Mouse (Mus musculus) forelimb bud, embryonic 11.5 days (tissue): ENCODE measurements around the gene Shf.
A peak's percentile ranks its signal among the peaks of the same experiment; 100 is the strongest.

Source experiments
- DNase-seq: peaks from one replicate; pipeline ENCODE4 v3.0.0-alpha.2; 2012; ENCODE audit warnings: low read depth, low spot score

Gene Shf

DNA sequence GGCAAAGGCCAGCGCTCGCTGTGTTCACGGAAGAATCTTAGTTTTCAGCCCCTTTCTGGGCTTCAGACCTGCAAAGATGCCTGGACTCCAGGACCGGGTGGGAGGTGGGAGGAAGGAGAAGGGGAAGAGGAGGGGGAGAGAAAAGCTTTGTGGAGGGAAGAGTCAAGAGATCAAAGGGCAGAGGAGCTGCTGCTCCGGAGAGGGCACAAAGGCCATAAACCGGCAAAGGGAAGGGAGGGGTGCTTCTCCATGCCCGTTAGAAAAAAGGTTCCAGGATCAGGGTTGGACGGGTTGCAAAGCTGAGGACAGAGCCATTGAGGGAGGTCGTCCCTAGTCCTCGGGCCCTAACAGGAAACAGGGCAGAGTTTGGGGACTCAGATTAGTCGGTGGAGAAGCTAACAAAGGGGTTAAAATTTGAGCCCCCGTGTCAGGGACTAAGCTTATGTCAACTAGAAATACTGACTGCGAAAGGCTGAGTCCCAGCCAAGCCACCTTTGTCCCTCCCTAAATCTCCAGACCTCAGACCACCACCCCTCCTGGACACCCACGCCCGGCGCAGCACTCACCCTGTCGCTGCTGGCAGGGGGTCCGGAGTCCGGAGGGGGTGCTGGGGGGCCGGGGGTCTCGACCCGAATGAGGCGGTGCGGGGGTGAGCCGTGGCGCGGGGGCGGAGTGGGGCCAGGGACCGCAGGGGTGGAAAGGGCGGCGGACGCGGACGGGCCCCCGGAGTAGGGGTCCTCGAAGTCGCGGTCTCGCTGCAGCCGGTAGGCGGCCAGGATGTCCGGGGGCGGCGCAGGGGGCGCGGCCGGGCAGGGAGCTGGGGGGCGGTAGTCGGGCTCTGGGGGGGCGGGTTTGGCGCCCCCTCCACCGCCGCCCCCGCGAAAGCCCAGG is 636 bp downstream of the Shf start:
- DNase-seq = no peak

DNA sequence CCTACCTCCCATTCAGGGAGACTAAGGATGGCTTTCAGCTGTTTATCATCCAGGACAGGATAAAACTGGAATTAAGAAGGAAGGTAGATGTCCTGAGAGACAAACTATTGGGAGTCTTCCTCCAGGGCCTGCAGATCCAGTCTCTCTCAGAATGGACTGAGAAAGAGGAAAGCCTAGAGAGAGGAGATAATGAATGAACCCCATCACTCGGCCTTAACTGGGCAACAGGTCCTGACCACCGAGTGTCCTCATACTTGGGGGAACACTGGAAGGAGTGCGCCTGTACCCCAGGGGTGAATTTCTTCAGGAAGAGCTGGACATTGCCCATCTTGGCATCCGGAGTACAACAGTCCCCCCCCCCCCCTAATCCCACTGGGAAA is 1.3 kb downstream of the Shf start:
- no peak for DNase-seq

DNA sequence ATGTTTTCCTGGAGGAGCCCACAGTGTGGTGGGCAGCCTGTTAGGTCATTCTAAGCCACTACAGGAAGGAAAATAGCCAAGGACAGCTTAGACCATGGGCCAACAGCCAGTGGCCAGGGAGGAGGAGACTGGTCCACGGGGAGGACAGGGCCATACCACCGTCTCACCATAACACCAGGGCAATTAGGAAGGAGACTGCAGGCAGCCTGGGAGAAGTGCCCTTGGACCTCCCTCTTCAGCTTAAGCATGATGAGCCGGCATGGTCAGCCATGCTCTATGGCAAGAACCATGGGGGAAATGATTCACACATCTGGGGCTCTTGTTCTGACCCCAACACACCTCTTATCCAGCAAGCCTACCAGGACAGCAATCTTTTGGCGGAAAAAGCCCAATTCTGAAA is 1.8 kb downstream of the Shf start:
- no peak for DNase-seq

DNA sequence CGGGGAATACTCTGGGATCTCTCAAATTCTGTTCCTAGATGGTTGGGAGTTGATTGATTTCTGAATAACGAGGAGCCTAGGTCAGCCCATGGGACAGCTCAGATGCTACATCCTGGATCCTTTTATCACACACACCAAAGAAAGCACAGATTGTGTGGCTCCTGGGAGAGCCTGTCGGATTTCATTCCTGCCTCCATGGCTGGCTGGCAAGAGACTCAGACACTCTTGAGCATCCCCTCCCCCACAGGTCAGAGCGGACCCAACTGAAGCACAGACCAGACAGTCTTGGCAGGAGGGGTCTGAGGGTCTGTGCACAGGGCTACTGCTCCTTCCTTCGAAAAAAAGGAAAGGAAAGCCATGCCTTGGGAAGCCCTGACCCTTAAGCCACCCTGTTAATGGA is 2.3 kb downstream of the Shf start:
- DNase-seq = no peak

DNA sequence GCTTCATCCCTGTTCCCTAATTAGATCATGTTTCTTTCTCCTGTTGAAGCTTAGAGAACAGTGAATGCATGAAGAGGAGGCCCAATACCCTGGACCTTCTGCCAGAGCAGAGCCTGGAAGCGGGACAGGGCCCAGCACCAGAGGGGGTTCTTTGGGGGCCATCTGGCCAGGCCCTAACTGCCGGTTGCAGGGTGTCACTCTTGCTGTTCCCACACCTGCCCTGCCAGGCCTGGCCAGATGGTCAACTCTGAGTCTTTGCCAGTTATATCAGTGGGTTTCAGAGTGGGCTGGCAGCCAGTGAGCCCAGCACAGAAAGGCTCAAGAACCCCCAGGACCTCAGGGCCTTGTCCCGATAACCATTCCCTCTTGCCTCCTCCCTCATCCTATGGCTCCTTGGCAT is 2.9 kb downstream of the Shf start:
- DNase-seq = no peak

DNA sequence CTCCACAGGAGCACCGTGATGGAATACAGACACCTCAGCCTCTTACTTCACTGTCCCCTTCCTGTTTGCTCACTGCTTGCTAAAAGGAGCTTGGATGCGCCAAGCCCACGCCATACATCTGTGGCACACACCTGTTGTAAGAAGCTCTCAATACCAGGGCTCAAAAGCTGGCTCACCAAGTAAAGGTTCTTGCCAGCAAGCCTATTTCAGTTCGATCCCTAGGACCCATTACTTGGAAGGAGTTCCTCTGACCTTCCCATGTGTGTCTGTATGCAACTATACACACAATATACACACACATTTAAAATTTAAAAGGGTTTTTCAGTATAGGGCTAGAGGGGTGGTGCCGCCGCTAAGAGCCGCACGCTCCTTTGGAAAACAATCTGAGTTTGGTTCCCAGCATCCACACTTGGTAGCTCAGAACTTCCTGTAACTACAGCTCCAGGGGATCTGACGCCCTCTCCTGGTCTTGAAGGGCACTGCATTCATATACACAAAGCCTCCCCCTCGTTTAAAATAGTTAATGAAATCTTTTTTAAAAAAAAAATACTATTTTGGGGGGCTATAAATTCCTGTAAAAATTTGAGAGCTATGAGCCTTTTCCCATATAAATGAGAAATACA is 3.6 kb downstream of the Shf start:
- DNase-seq = no peak

DNA sequence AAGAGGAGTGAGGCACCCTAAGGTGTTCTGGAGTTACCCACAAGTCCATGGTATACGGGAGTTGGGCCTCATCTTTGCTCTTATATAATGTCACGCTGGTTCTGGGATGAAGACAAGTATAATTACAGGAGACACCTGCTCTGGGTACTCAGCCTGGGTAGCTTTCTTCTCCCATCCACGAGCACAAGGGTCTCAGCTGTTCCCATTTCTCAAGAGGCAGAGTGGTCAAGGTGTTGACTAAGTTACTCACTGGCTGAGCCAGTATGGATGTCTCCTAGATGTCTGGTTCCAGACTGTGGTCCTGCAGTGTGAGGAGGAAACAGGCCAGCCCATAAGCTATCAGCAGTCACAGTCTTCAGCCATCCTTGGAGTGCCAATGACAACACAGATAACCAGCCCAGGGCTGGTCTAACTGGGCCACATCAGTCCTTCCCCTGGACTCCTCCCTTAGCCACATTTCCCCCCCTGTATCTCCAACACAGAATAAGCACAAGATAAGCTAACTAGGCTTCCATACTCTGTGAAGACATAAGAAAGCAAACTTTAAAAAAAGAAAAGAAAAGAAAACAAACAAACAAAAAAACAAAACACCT is 4.5 kb downstream of the Shf start:
- DNase-seq = no peak

DNA sequence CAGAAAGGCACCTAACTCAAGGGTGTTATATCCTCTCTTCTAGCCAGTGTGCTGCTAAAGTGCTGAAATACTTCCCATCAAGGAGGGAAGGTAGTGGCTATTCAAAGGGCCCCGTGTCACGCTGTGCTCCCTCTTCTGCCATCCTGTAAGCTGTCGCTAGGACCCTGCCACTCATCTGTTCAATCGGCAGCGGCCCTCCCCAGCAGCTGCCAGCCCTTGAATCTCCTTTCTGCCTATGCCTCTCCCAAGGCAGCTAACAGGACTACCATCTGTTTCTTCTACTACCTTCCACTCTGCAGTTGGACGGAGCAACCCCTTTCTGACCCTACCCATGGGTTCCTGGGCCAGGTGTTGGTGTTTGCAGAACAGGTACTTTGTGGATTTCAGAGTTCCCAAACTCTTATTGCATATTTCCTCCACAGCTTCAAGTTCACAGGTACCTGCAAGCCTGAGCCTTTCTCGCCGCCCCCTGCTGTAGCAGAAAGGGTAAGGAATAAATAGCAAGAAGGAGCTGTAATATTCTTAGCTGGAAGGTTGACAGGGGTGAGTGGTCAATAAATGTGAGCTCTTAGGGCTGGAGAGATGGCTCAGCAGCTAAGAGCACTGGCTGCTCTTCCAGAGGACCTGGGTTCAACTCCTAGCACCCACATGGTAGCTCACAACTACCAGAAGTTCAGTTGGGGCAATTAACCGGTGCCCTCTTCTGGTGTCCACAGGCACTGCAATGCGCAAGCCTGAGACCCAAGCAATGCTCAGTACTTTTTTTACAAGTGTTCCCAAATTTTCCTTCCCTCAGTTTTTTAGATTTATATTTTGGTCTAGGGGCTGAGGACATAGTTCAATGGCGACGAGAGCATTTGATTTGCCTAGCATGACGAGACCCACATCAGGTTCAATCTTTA is 6.1 kb downstream of the Shf start:
- DNase-seq = no peak

DNA sequence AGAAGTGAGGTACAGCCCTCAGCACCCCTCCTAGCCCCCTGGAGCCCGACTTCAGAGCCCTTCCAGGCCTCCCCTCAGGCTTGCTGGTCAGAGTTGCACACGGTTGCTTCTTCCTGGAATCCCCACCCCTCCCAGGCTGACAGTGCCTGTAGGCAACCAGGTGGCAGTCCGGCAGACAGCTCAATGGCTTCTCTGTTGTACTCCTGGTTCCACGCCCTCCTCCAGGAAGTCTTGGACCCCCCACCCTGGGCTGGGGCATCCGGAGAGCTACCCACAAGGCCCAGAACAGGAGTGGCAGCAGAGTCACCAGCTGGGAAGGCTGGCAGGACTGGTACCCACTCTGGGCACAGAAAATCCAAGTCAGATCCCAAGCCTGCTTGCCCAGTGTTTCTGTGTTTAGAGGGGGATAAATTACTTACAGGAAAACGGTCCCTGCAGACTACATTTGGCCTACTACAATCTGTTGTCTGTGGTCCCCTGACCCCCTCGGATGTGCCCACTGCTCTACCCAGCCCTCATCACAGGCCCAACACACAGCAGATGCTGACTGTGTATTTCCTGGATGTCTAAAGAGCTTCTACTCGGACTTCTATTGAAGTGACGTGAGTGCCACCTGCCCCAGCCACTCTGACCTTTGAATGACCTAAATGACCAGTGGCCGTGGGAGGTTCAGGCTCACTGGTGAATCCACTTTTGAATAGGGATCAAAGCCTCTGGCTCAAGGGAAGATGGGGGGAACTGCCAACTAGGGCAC is 6.9 kb downstream of the Shf start:
- no peak for DNase-seq

DNA sequence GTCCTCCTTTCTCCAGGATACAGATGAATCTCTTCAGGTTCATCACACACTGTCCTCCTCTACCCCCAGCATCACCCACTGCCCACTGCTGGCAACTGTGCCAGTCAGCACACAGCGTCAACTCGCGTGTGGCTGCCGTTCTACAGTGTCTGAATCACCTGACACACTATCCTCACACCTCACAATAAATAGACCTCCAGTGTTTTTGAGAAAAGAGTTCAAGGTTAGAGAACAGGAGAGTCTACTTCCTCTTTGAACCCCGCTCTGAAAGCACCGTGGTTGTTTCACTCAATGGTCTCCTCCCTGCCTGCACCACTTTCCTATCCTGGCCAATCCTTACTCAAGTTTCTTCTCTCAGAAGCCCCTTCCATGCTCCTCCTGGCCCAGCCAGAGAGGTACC is 7.8 kb downstream of the Shf start:
- DNase-seq = no peak

DNA sequence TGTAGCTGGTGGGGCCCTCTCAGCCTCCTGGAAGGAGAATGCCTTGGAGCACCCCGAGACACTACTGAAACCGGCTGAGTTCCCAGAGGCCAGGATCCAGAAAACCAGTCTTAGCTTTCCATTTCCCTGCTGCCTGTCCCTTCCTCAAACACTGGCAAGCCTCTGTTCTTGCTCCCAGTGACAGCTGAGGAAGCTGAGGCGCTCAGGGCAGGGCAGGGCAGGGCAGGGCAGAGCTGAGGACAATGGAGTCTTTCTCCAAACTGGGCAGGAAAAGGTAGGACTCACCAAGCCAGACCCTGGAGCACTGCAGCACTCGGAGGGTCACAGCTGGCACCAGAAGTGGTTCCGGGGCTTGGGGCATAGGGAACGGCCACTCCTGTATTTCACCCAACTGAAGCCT is 8.7 kb downstream of the Shf start:
- no peak for DNase-seq

DNA sequence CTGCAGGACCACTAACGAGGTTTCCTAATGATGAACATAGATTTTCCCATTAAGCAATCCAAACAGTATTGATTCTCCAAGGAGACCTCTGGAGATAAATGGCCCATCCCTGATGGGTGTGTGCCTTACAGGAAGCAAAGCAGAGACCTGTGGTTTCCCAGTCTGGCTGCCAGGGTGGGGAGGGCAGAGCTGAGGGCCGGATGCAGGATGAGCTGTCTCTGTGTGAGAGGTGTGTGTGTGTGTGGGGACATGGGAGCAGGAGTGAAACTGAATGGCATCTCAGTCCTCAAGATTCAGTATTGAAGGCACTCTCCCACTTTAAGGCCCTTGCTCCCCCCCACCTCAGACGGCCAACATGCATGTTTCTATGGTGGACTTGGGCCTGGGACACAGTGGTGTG is 12.8 kb downstream of the Shf start:
- no peak for DNase-seq

DNA sequence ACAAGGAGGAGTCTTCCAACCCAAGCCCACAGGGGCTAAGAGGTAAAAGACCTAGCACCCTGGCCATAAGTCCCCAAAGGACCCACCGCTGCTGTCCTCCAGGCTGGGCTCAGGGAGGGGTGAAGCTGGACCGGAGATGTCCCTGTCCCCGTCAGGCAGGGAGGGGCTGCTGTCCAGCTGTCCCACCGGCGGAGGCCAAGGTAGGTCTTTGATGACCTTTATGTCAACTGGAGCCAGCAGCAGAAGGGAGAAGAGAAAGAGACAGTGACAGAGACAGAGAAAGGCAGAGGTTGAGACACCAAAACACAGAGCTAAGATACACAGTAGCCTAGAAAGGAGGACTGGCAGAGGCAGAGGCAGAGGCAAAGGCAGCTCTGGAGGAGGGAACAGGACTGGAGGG is 13.6 kb downstream of the Shf start:
- DNase-seq = no peak

DNA sequence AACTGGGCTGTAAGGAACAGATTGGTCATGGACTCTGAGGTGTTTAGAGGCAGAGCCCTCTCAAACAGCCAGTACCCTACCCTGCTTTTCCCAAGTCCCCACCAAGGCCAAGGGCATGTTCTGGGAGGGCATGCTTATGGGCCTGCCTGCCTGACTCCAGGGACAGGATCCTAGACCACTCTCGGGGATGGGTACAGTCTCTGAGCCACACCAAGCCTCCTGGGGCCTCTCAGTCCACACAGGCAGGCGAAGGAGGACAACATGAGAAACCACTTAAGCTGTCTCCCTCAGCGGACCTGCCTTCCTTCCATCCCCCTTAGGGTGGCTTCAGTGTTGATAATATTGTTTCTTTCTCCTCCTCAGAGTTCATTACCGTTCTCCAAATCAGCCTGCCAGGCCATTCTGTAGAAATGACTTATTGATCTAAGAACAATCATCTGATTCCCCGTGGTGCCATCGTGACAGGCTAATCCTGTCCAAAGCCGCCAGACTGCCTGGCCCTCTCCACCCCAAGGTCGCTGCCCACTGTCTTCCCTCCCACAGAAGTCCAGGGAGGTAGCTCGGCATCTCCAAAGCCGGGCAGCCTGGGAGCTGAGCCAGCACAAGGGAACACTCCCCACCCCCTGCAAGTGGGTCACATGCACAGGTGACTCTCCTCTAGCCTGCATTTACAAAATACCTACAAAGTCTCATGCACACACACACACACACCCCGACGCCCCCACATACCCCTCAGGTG is 14.6 kb downstream of the Shf start:
- DNase-seq = no peak

DNA sequence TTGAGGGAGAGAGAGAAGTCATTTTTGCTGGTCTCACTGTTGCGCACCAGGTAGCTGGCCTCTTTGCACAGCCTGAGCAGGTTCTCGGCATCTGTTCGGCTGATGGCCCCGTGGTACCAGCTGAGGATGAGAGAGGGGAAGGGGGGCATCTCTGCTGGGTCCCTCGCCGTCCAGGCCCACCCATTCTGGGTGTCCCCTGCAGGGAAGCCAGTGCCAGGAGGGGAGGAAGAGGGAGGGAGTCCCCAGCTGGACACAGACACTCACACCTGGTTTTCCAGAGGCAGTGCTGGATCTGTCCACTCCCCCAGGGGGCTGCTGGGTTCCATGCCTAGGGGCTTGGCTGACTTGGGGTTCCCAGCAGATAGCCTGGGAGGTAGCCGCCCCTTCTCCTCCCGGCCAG is 15.2 kb downstream of the Shf start:
- no peak for DNase-seq

DNA sequence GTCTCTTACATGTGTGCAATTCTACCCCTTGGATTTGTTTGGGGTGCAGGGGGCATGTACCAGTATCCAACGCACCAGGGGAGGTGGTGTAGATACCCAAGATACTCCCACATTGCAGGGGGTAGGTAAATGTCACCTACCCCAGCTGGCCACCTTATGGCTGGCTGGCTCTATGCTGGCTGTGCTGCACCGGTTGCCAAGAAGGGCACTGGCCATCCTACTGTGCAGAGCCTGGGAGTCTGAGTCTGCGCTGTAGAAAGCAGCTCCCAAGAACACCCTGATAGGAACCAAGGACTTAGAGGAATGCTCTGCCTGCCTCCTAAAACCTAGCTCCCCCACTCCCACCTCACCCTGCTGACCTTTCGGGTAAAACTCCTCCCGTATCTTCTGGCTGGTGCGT is 16.0 kb downstream of the Shf start:
- no peak for DNase-seq

DNA sequence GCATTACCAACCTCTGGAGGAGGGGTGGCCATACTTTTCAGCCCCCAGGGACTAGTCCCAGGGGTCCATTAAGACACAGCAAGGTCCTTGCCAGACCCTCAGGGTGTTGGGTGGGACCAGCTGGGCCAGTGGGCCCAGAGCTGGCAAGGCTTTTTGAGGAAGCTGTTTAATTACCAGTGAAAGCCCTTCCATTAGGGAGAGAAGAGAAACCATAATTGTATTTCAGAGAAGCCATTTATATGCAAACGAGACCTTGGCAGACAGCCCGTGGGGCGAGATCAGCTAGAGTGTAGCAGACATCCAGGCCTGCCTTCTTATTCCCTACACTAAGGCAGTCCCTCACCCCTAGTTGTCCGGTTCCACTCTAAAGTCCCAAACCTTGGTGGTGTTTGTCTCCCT is 17.0 kb downstream of the Shf start:
- DNase-seq = no peak

DNA sequence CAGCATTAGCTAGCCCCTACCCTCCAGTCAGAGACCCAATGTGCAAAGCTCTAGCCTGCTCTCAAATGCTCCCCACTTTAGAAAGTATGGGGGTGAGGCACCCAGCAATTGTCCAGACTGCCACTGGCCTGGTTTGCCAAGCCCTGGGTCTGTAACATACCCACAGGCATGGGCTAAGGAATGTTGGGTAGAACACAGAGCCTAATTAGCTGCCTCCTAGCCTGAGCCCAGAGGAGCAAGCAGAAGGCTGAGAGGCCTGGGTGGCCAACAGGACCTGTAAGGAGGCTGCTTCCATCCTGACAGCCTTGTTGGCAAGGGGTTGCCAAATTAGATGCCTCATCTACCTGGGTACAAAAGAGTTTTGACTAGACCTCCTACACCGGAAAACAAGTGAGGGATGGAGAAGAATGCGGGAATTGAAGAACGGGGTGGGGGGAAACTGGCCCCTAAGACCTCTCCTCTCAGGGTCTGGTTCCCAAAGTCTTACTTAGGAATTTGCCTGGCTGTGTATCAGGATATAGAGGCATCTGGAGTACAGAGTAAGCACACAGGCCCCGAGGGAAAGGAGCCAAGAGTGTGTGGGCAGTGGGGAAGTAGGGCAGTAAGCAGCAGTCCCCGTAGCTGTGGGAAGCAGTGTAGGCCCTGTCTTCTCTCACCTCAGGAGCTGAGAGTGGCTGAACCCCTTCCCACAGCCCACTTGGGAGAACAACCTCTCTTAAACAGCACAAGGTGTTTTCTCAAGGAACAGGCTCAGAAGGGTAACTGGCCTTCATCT is 17.6 kb downstream of the Shf start:
- DNase-seq = no peak

DNA sequence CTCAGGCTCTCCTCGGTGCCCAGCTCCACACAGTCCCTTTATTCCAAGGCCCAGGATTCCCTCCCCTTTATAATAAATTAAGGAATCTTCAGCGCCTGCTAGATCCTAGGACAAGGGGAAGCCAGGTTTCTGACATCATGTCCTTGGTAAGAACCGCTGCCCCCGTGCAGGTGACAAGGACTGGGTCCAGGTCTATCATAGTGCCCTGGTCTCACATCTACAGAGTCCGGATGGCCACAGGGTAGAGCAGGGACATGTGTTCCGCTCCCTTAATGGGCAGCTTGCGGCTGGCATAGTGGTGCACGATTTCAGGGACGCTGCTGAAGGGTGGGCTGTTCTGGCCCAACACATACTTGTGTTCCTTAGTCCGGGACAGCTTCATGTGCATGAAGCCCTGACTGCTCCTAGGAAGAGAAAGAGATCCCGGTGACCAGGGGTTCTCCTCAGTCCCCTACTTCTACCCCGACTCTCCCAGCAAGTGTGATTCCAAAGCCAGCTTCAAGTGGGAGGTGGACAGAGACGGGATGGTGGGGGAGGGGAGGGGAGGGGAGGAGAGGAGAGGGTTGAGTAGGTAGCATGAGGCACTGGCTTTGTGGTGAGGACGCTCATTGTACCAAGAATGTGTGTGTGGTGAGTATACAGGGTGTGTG is 19.7 kb downstream of the Shf start:
- peak; percentile 44 for DNase-seq
